Mouse (Mus musculus) kidney, adult 9 months (tissue): ENCODE measurements at regions not wholly inside any gene's neighbourhood (a gene's known extent, or its start where the extent isn't known, plus 50 kb on each side); places are given as distances from the start of the nearest gene placed in this dataset.
A peak's percentile ranks its signal among the peaks of the same experiment; 100 is the strongest.

Experiments used
- DNase-seq: peaks from one replicate; pipeline ENCODE4 v3.0.0; 2022

DNA sequence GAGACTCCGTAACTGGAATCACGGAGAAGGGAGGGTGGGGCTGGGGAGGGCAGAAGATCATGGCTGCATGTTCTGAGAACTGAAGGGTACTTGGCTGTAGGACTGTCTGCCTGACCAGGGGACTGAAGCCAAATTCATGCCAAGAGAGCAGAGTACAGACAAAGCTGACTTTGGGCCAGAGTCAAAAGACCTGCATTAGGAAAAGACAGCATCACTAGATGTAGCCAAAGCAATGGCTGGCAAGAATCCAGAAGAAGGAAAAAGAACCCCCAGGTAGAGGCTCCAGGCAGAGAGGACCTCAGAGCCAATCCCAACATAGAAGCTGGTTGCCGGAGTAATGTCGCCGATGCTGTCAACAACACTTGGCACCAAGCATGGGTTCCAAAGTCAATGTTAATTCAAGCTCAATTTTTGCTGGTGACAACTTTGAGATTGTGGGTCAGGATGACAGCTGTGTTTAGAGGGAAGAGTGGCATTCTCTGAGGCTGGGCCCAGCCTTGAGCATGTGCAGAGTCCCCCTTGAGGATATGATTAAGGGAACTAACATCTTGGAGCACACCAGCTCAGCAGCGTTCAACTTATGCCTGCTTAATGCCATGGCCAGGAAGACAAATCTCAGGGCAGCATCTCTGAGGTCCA is 124.7 kb downstream of the Erv3 start:
- peak; percentile 20 for DNase-seq

DNA sequence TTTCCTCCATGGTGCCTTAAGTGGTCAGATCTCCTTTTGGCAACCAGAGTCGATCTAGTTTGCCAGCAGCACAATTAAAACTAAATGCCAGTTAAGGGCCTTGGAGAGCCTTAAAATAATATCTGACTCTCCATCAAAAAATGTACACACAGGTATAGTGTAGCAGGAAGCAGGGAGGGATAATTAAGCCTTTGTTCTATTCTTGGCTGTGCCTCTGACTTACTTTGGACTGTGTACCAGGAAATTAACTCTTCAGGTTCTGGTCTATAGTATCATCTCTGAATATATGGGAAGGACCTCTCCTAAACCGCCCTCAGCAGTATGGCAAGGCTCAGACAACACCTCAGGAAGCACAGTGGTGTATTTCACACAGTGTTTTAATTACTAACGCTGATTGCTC is 133.0 kb downstream of the Erv3 start:
- no peak for DNase-seq

DNA sequence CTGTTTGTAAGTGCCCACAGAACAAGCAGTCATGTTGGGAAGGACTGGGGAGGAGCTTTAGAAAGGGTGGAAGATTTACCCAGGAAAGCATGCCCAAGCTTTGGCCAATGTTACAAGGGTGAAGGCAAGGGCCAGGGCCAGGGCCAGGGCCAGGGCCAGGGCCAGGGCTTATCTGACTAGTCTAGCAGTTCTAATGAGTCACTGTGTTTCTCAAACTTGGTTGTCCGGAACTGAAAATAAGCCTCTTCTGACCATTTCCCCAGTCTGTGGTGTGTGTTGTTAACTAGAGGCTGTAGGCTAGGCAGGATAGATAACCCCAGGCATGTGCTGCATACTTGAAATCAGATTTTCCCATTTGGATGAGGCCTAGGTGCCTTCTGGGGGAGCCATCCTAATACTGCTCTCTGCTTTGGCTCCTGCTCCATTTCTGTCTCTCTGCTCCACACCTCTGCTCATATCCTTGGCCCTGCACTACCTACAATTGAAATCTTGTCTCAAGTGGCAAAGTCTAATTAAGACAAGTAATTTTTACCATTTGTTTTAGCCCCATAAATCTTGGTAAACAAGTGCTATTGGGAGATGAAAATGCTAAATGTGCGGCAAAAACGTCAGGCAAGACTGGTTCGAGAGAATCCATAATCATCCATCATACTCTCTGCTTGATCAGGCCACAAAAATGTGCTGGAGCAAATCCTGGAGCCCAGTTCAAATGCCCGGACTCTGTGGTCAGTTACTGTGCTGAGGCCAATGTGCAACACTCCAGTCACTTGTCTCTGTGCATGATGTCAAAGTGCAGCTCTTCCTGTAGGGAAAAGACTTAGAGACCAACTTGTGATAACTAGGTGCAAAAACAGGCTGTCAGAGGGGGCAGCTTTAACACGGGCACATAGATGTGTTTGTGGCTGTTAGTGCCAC is 137.7 kb downstream of the Erv3 start:
- peak; percentile 30 for DNase-seq

DNA sequence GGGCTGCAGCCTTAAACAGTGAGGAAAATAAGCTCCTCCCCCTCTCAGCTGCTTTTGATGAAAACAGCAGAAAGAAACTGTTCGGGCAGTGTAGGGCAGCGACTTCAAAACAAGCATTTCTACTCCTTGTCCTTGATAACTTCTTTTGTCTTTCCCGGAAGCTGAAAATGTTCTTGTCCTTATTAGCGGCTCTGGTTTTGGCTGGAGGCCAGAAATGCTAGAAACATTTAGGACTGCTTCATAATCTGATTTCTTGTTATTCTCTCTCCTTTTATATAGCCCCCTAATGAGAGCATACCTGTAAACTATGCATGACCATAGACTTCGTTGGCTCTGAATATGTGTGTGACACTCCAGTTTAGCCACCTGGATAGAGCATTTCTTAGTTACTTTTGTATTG is 142.0 kb downstream of the Erv3 start:
- DNase-seq, result peak; percentile 4

DNA sequence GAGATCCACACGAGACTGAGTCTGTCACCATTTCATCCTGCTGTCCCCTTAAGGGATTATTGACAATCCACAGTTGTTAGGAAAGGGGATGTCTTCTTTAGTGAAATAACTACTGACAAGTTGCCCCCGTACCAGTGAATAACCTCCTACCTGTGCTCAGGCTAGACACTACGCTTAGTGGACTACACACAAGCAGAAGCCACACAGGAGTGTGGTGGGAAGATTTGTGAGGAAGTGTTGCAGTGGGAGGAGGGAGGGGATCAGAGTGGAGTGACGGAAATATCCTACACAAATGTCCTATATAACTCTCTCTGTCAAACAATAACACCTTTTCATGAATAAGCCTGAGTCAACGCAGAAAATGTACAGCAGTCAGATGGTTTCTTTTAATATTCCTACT is 142.7 kb downstream of the Erv3 start:
- DNase-seq, result no peak

DNA sequence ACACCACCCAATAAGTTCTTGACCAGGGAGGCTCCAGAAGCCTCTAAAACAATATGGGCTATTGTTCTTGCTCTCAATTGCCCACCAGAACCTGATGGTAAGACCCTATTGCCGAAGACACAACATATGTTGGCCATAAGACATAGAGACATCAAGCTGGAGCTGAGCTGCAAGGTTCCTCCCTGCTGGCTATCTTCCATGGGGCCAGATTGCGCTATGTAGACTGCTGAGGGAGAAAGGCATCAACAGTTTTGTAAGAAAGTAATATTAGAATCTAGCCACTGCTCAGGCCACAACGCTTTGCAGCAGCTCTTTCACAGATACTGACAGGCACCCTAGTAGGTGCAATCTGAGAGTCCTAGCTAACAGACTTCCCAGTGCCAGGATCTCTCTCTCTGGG is 144.2 kb downstream of the Erv3 start:
- no peak for DNase-seq

DNA sequence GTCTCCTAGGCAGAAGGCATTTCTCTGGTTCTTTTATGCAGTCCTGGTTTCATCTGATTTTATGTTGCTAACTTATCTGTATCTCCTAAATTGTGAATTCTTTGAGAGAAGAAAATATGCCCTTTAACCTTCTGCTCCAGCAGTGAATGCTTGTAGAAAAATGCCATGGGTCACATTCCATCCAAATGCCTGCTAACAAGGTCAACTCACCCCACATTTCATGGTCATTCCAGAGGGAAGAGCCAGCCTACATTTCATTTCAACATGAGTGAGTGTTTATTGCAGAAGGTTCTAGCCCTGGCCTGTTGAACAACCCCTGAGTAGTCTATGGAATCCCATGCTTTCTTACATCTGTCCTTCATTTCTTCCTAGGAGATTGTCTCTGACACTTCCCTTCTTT is 147.7 kb downstream of the Erv3 start:
- peak; percentile 56 for DNase-seq

DNA sequence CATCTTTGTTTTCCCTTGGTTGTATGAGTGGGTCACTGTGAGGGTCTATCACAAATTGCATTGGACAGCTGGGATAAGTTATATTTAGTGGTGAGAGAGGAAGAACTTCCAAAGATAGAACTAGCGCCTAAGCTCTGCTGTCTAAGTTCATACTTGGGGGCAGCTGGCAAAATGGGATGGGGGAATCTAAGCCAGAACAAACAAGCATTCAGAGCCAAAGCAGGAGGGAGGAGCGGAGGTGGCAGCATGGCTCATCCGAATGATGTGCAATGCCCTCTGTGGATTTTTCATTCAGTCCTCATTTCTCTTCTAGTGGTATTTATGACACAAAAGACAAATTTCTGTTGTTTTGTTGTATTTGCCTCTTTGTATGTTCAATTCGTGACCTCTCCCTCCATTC is 144.5 kb upstream of the Adra1d start:
- peak; percentile 17 for DNase-seq

DNA sequence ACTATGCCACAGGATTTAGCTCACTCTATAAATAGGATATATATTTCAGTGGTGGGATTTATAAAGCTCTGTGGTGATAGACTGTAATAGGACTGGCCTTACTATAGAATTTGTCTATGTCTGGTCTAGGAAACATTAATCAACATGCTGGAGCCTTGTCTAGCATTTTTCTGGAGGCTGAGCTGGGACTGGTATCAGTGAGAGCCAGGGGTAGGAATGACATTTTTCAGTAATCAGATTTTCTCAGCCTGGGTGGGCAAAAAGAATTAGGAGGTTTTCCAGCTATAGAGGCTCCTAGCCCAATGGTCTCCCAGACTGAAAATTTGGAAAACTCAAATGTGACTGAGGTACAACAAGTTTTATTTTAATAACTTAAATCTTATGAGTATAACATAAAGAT is 142.3 kb upstream of the Adra1d start:
- DNase-seq, result no peak

DNA sequence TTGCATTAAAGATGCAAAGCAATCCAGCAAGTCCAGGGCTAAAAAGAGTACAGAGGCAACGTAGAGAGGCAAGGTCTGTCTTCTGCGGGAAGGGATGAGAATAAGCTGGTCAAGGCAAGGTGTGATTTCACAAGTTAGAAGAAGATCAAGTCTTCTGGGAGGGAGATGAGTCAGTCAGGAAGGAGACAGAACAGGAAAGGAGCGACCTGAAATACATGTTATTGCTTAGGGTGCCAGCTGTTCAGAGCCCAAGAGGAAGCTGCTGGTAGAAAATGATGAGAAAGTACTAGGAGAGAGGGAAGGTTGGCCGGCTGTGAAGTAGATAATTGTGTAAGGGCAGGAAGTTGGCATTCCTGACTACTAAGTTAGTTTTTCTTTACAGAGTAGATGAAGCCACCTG is 140.1 kb upstream of the Adra1d start:
- DNase-seq, result no peak

DNA sequence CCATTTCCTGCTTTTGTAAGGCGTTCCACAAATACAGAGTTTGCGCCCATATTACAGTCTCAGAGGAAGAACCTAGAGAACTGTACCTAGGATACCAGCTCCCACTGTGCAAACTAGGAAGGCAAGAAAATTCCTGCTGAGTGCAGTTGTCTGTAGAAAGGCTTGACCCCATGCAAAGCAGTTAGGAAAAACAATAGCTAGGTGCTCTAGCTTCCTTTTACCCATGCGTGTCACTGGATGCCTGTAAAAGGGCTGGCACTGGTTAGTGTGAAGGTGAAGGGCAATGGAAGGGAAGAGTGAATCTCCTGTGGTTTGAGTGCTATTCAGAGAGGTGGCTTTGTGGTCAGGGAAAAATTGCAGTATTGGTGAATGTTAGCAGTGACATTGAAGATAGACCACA is 137.7 kb upstream of the Adra1d start:
- no peak for DNase-seq

DNA sequence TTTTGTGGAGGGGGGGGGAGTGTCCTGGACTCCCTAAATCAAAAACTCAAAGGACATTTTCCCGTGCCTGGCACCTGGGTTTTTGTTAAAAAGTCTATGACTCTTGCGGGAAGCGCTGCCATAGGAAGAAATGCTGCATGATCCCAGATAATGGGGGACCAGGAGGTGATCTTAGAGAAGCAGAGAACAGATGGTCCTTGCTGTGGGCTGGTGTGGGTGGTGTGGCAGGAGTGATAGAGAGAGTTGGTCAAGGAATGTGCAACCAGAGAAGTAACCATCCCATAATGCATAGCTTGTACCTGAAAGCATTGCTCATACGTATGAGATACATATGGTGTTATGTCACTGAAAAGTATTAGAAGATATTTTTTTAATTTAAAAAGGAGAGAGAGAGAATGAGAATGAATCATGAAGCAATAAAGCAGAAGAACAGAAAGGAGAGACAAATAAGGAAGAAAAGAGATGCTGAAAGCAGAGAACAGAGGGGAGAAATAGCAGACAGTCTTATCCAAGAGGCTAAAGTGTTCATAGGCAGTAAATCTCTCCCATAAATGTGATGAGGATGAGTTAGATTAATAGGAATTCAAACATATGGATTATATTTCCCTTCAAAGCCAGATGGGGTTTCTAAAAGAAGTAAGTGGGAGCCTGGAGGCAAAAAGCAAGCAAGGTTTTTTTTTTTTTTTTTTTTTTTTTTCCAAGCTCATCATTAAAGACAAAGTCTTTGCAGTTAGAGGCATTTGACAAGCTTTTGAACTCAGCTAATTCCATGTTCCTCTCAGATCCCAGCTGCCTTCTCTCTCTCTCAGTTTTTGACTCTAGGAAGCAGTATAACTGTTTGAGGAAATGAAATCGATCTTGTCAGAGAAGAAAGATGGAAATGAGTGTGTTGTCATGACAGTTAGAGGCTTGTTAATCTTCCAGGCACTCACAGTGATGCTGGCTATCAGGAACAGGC is 136.2 kb upstream of the Adra1d start:
- no peak for DNase-seq

DNA sequence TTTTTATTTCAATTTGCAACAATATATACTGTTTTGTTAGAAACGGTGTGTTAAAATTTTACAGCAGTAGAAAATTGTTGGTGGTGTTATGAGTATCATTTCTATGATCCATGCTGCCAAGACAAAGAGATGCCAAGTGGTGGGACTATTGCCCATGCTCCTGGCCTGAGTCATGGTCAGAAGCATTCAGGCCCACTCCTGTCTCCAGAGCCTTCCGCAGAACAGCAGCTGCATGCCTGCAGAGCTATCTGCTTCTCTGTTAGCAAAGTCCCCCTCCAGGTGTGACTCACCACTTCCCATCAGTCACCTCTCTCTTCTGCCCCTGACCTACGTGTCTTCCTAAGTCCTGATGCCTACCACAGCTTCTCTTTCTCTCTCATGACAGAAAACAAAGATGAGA is 134.2 kb upstream of the Adra1d start:
- DNase-seq, result no peak

DNA sequence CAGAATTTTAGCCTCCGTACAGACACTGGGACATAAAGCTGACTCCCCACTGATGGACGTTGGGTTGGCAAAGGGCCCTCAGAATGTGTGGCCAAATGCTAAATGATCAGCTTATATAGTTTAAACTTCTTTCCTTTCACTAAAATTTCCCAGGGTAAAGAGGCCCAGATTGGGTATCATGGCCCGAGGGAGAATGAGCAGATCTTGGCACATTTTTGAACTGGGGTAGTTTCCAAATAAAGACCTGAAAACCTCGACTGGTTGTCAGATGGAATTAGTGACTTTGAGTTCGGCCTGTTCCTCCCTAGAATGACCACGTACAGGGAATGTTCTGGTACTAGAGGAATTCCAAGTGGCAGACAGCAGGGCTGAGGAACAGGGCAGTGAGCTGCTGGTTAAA is 127.9 kb upstream of the Adra1d start:
- no peak for DNase-seq

DNA sequence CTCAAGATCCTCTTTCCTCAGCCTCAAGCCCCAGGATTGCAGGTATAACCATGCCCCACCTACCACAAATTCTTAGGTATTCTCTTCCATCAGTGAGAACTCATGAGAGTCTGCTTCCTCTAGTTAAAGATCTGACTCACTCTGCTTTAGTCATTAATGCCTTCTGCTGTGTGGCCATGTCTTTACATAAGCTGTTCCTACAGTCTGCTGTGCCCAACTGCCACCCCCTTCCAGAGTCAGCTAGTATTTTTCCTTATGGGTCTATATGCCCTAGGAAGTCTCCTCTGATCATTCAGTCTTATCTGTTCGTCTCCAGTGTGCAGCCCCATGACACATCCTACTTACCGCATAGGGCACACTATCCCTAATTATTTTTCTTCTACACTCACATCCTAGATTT is 126.2 kb upstream of the Adra1d start:
- no peak for DNase-seq

DNA sequence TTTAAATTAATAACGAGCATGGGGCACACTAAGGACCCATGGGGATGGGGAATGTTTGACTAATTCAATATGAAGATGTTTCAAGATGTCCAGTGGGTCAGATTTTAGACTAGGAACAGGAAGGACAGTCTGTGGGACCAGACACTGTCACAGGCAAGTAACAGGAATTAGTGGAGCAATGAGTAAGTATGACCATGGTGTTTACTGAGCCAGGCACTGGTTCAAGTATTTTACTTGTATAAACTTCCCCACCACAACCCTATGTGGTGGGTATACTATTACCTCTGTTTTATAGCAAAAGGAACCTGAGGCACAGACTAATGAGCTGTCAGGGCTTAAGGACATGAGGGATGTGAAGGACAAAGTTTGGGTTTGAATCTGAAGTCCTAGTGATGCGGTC is 125.4 kb upstream of the Adra1d start:
- no peak for DNase-seq

DNA sequence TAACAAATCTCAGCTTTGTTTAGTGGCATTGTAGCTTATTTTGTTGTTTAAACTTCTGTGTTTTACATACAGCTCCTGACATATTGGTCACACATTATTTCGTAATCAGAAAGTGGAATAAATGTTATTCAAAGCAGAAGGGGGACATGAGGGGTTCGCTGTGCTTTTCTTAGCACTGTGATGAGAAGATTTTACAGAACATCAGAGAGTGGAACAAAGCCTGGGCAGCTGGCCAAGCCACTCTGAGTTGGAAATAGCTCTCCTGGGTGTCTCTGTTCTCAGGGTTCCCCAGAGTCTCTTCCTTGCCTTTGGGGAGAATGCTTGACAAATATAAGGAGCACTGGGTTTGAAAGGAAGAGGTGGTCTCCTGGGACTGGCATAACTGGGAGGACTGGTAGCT is 124.7 kb upstream of the Adra1d start:
- no peak for DNase-seq

DNA sequence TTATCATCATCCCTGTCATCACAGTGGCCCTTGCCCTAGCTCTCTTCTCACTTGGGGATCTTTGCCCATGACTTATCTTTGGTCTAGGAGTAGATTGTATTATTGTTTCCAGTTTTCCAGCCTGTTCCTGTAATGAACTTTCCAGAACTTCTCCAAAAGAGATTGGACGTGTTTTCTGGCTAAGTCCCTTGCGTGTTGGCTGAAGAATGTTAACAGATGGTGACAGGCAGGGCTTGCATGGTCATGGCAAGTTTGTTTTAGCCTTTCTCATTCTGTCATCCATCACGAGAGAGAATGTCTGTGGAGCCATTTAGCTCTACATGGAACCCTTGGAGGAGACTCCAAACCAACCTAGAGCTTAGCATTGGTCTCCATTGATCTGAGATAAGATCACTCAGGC is 123.2 kb upstream of the Adra1d start:
- no peak for DNase-seq

DNA sequence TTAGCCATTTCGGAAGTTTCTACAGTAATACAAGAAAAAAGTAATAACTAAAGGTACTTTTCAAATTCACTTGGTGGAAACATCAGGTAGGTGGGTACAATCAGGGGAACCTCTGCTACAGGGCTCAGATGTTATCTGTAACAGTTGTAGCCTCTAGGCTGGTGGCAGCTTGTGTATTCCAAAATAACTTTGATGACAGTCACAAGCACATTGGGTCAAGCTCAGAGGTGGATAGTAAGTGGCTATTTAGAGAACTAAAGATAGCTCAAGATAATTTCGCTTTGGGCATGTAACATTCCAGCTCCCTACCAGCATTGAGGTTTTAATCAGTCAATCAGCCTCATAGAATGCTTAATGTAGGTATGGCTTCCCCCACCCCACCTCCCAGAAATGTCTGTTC is 121.7 kb upstream of the Adra1d start:
- DNase-seq, result no peak

DNA sequence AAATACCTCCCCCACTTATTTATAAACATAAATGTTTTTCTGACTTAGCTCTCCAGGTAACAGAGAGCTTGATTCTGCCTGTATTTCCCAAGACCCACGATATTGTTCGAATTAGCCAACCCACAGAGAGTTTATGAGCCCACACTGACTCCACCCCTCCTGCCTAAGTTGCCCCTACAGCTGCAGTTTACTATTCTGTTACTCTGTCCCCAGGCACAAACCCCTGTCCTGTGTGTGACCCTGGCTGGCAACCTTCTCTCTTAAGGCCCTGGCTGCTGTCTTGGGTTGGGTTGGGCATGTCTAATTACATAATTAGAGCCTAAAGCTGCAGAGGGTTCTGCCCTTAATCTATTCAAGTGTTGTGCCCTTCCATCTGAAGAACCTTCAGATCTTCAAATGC is 116.4 kb upstream of the Adra1d start:
- no peak for DNase-seq

DNA sequence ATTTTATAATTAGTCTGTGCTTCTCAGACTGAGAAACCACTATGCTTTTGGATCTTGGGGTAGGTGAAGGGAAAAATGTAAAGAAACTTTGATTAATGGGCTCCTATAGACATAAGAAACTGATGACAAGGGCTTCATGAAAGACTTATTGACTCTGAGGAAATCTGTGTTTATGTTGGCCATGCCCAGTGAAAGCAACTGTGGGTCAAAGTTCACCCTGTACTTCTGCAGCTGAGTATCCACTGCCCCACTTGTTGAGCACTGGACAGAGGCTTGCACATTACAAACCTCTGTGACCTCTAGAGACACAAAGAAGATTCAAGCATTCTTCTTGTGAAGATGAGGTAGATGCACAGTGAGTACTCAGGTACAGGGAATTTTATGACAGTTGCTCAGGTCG is 114.7 kb upstream of the Adra1d start:
- no peak for DNase-seq

DNA sequence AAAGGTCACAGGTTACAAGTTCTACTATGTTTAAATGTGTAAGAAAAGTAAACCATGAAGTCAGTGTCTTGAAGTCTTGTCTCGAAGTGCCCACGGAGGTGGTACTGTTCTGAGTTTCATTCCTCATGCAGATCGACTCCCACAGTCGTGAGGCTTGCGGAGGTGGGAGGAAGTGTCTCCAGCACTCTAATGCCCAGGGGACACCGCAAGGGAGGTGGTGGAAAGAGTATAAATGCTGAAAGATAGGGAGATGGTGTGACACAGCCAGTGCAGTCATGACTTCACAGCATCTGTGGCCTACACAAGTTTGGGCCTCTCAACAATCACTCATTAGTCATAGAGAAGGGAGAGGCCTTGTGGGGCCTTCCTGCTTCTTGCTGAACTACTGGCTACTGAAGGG is 112.8 kb upstream of the Adra1d start:
- DNase-seq, result no peak

DNA sequence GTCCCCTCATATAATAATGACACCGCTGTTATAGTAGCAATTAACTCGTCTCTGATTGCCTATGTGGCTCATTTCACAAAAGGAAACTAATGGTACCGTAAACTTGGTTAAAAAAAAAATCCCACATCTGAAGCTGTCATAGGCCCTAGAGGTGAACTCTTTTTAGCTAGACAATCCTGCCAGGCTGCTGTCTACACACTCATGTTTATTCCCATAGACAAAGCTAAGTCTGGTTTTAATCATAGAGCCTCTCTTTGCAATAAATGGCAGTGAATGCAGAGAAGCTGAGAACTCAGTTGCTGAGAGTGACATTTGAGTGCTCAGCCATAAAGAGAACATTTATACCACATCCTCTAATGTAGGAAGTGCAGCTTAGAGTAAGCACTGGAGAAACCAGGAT is 111.3 kb upstream of the Adra1d start:
- no peak for DNase-seq

DNA sequence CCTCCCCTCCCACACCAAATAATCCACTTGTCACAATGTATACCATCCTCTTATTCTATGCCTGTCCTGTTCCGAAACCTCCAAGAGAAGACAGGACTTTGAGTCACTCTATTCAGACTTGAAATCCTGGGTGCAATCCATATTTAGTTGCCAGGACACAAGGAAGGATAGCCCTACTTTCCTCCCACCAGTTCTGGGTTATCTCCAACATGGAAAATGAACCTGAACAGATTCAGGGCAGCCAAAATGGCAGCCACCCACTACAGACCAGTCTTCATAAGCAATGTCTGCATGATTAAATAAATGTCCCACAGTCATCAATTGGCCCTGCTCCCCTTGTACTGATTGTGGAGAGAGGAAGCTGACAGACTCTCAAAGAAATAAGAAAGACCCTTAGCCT is 110.6 kb upstream of the Adra1d start:
- DNase-seq, result no peak
